Mouse (Mus musculus) heart, postnatal 14 days (tissue): Measurements from ENCODE around the gene Gadd45b. TPM values are rescaled to one million over a fixed set of nuclear protein-coding genes. Genes with fewer than 3 reads are reported as not detected.
A peak's percentile ranks its signal among the peaks of the same experiment; 100 is the strongest.

ENCODE experiments used
- DNase-seq, 2 experiments: peaks; one replicate each; pipeline ENCODE4 v3.0.0; 2021 to 2022
- intact Hi-C: fragments of 180-260 bp; cut with DNase I; formaldehyde crosslinking; loops from one replicate; pipeline ENCODE4 v1.15.1; 2025
- total RNA-seq, 2 experiments: library from RNA; stranded (reverse); gene quantifications; 2 replicates each; pipeline ENCODE4 v1.2.3; 2021

Gadd45b gene
- total RNA-seq, 2 experiments from 2014 or later: 13.6 to 17.2 TPM

DNA sequence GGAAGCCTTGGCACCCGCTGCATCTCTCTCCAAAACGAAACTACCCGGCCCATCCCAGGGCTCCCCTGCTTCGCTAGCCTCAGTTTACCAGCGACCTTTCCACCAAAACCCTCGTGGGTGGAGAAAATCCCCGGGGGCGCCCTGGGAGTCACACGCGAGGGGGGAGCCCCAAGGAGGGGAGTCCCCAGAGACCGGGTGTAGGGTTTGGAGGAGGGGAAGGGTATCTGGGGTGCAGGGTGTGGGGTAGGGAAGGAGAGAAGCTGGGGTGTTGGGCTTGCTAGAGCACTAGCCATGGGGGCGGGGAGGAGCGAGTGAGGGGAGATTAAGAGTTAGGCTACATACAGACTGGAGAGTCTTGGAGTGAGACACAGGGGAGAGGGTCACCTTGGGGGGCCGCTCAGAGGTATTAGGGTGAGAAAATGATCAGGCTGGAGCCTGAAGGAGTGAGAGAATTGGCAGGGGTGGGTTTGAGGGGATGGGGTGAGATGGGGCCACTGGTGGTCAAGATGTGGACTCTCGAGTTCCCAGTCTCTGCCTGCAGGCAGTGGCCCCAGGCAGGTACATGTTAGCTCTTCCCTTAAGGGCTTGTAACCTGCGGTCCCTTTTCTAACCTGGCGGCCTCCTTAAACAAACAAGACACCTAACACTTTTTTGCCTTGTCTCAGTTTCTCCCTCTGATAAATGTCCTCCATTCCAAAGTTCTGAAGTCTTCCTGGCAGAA is 3.0 kb downstream of the Gadd45b start:
- intact Hi-C loops: no loop called here
- no peak for DNase-seq

DNA sequence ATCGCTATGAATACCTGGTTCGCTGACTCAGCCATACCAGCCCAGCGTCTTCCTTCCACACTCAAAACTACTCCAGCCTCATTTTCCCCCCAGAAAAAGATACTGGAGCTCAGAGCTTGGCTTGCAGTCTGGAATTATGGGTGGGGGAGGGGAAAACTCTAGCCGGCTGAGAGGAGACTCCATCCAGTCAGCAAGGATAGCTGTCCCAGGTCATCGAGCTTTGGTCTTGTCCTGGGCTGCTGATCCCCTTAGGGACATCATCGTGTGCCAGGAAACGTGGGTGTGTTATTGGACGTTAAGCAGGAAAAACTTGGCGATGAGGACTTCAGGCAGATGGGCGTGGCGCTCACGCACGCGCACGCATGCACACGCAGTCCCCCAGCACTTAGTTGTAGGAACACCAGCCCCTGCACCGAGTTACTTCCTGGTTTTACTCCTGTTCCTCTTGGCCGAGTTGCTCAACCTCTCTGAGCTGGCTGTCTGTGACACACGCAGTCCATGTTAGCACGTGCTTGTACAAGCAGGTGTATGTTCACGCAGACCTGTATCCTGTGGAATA is 3.6 kb downstream of the Gadd45b start:
- DNase-seq: peak; percentile 48 to 63
- intact Hi-C loops: no loop called here

DNA sequence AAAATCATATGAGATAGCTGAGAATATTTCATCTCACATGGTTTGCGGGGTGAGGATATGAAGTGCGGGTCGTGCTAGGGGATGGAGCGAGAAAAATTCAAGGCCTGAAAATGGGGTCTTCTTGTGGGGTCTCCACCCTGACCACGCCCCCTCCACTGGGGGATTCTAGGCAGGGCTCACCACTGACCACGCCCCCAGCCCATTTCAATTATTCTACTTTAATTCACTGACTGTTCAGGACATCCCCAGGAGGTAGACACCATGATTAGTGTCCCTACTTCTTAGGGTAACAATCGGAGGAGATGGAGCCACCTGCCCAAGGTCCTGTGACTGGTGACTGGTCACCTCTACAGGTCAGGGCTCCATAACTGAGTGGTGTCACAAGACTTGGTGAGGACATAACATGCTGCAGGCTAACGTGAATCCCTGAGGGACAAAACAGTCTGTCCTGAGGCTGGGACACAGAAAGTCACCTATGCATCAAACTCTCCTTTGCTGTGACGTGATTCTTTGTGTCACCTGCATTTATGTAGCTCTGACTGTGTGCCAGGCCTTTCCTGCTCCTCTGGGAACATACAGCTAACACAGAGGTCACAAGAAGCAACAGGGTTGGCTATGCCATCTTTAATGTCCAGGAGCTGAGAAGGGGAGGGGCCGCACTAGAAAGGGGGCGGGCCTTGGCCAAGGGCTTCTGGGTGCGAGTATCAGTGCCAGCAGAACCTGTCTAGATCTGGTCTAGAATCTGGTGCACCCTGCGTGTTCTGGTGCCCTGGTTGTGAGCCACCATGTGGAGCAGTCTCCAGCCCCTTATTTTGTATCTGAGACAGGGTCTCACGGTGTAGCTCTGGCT is 4.5 kb downstream of the Gadd45b start:
- DNase-seq: no peak
- intact Hi-C loops: no loop called here

DNA sequence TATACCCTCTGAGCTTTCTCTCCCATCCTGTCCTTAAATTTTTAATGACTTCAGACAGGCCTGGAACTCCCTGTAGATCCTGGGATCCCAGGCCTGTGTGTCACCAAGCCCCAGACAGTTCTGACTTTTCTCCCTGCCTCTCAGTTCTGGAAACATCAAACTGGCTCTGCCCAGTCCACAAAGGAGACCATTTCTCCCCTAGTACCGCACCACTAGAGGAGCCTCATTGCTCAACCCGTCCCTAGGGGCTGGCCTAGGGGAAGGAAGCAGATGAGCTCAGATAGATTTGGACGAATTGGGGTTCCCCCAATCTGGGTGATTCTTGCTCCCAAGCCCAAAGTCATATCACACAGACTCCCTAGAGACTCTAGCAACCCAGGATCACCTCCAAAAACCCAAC is 5.4 kb downstream of the Gadd45b start:
- DNase-seq: peak in 1 of 2 experiments; percentile 51
- intact Hi-C loops: no loop called here

DNA sequence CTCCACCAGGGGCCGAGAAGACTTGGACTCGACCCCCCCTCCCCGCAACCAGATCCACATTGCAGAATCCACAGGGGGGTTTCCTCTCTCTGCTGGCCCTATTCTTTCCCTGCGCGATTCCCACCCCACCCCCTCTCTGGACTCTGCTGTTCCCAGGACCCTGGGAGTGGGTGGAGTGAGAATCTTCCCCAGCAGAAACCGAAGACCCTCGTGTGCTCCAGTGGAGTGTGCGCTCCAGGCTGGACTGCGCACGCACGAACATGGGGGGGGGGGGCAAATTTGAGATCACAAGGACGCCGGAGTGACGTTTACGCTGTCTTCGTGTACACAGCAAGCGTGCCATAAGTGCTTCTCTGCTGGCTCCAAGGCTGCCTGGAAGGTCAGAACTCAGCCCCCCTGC is 5.8 kb downstream of the Gadd45b start:
- intact Hi-C loops: no loop called here
- DNase-seq: no peak

DNA sequence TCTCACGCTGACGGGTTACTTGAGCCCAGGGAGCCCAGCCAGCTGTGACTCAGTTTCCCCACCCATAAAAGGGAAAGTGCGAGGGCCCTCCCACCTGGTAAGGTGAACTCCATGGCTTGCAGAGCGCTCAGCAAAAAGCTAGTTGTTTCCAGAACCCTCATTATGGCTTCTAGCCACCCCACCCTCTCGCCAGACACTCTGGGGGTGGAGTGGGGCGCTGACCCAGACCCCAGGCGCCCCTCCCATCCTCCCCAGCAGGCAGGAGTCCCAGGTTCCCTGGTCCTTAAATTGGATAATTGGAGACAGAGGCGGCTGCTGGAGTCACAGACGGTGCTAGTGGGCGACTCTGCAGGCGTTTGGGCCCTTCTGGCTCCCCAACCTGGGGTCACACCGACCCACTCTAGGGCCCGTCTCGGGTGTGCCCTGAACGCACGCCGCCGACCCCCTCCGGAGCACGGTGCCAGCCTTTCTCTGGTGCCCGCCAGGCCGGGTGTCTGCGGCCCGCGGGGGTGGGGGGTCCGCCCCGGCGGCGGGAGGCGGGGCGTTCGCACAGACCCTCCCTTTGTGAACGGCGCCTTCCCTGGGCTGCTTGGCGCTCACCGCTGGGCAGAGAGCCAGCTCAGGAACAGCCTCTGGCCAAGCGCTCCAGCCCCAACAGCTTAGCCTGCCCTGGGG is 6.4 kb downstream of the Gadd45b start:
- peak; percentile 84 to 87 for DNase-seq

DNA sequence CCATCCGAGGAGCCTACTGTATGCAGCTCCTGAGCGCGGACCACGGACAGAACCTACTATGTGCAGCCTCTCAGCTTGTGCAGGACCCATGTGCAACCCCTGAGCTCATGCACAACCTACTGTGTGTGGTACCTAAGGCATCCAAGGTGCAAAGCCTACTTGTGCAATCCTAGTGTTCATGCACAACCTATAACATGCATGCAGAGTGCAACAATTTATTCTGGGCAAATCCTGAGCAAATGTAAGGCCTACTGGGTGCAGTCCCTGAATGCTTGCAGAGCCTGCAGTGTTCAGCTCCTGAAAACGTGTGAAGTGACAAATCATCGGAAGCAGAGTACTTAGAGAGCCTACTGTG is 6.9 kb downstream of the Gadd45b start:
- intact Hi-C loops: no loop called here
- no peak for DNase-seq

More for the DNA sequence above, 6.4 kb downstream of the Gadd45b start:
- intact Hi-C loops: no loop called here

DNA sequence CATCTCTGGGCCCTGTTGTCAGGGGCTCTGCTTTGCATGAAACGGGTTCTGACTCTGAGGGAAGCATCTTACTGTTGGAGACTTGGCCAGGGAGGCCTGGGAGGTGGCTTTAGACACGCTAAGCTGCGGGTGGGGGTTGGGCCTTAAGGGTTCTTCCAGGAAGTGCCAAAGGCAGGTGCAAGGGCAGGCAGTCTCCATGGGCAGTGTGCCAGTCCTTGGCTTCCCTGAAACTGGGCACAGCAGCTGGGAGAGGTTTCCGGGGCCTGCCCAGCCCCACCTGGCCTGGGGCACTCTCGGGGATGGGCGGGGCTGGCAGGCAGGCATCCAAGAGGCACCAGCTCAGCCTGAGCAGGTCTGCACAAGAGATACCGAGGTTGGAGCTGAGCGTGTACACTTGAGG is 7.8 kb downstream of the Gadd45b start:
- intact Hi-C loops: no loop called here
- DNase-seq: peak; percentile 62 to 73

DNA sequence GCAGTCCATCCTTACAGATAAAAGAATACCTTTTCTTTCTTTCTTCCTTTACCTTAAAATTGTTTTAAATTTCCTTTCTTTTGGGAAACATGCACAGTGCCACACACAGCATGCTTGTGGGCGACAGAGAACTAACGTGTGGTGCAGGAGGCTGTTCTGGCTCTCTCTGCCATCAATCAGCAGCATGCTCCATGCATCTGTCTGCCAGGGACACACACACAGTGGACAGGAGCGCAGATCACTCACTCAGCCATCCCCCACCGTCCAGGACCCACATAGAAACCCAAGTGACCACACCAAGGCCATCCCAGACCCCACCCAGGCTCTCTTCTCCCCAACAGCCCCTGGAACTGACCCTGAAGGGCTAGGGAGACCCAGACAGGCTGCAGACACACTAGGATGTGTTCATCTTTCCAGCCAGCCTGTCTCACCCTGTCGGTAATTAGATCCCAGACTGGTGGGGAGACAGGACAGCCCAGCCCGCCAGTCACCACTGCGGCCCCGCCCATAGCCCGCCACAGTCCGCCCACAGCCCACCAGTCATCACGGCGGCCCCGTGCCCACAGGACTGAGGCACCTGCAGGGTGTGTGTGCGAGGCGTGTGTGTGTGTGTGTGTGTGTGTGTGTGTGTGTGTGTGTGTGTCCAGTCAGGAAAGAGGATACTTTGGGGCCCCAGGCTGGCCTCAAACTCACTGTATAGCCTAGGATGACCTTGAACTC is 9.1 kb downstream of the Gadd45b start:
- no peak for DNase-seq
- intact Hi-C loops: no loop called here

DNA sequence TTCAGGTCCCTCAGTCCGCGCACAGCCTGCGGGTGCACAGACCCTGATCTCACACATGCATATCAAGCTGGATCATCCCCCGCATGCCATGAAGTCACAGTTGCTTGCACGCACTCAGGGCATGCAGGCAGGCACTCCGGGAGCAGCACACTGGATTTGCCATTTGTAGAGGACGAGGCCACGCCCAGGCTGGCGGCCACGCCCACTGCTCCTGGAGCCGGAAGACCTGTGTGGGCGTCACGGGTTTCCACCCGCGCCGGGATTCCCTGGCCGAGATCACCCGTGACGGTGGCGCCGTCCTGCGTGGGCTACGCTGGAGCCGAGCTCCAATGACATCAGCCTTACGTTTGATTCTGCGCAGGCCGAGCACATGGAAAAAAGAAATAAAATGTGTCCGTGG is 9.8 kb downstream of the Gadd45b start:
- peak; percentile 82 to 87 for DNase-seq
- intact Hi-C loops: no loop called here

DNA sequence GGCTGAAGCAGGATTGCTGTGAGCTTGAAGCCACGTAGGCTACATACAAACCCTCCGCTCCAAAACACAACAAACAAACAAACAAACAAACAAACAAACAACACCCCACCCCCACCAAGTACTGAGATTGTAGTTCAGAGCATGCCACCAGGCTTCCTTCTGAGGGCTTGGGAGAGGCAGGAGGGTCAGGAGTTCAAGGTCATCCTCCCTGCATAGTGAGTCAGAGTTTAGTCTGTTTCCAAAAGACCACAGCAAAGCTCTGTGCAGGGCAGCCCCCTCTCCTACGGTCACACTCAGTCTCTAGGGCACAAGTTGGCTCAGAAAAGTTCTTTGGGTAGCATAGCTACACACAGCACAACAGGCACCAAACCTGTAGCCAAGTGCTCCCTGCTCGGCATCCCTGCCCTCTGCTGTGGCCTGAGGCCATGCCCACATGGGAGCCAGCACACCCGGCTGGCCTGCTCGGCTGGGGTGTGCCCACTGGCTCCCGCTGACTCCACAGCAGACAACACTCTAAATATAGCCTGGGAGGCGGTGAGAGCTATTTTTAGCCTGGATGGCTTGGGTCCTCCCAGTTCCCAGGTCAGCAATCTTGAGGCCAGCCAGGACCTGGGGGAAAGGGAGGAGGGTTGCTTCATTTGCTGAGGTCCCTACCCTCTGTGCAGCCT is 10.6 kb downstream of the Gadd45b start:
- peak; percentile 76 to 83 for DNase-seq
- intact Hi-C loops: no loop called here

DNA sequence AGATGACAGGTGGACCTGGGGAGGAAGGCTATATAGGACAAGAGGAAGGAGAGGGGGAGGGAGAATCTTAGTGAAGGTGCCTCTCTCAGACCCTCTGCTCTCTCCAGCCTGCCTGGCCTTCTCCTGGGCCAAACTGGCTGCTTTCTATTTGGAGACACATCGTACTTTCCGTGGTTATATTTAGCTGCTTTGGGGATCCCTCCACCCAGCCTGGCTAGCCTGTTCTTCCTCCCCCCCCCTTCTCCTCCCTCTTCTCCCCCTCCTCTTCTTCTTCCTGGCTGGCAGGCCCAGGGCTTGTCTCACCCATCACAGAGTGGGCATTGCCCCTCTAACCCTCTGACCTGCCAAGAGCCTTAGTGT is 11.1 kb downstream of the Gadd45b start:
- intact Hi-C loops: no loop called here

DNA sequence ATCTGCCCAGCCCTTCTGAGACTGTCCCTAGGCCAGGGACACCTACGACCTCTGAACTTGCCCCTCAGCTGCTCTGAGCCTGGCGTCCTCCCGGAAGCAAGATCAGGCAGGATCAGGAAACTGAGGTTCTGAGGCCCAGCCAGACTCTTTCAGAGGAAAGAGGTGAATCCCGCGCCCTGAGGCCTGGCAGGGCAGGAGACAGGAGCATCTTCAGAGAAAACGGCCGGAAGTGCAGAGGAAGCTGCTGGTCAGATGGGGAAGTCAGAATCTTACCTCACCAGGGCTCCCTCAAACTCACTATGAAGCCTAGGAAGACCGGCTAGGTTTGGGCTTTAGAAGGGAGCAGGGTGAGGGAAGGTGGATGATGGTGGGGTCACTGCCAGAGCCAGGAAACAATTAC is 13.0 kb downstream of the Gadd45b start:
- DNase-seq: no peak
- intact Hi-C loops: no loop called here

More for the DNA sequence above, 11.1 kb downstream of the Gadd45b start:
- no peak for DNase-seq

DNA sequence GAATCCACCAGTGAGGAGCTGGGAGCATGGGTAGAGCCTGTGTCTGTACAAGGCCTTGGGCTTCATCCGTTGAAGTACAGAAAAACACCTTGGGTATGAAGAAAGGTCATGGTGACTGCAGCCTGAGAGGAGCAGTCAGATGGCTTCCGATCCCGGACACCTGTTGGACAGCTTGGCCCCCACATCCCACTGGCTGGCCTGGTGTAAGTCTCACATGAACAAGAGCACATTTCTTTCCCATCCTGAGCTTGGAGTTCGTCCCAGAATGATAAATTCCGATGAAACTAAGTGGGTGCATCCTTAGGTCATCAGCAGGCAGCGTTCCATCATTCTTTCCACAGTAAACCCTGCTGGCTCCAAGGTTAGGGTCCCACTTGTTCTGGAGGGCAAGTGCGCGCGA is 13.8 kb downstream of the Gadd45b start:
- DNase-seq: no peak
- intact Hi-C loops: no loop called here

DNA sequence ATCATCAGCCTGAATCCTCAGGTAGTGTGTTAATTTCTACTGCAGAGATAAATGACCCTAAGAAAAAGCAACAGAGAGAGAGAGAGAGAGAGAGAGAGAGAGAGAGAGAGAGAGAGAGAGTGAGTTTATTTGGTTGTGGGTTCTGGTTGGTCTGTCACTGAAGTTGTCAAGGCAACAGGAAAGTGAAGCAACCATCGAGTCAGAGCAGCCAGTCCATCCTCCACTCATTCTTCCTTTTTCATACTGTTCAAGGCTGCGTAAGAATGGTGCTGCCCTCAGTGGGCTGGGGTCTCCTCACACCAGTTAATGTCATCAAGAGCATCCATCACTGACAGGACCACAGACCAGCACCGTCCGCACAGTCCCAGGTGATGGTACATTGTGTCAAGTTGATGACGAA is 14.4 kb downstream of the Gadd45b start:
- intact Hi-C loops: no loop called here
- DNase-seq: no peak

DNA sequence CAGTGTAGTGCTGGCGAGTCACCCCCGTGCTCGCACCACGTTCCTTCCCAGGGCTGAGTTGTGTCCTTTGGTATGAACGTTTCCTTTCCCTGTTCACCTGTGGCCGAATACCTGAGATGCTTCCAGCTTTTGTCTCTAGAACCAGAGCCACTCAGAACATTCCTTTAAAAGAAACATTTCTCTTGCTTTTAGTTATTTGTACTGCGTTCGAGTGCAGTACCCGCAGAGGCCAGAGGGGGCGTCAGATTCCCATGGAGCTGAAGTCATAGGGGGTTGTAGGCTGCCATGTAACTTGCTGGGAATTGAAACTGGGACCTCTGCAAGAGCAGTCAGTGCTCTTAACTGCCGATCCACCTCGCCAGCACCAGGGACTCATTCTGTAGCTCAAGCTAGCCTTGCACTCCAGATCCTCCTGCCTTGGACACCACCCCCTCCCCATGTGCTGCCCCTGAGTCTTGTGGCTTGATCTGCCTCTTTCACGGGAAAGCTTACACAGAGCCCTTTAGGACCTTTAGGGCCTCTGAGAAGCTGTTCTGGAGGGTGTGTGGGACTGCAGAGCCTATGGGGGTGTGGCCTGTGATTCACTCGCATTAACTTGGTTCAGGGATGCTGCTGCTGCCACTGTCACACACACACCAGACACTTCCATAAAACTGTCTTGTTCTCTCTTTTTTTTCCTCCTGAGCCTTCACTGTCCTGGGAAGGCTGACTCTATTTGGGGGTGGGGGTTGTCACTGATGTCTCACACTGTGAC is 17.0 kb downstream of the Gadd45b start:
- DNase-seq: no peak
- intact Hi-C loops: no loop called here

DNA sequence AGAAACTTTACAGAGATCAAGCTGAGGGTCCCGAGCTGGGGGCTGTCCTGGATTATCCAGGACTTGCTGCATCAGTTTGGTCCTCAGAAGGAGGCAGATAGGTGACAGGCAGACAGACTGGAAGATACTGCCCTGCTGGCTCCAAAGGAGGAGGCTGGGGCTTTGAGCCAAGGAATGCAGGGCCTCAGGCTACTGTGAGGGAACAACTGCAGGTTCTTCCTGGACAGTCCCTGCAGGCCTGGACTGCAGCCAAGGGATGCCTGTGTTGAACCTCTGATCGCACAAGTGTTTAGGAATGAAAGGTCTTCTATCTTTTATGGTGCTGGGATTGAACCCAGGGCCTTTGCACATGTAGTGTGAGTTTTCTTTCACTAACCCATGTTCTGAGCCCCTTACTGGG is 17.9 kb downstream of the Gadd45b start:
- intact Hi-C loops: no loop called here
- DNase-seq: peak; percentile 59 to 65

DNA sequence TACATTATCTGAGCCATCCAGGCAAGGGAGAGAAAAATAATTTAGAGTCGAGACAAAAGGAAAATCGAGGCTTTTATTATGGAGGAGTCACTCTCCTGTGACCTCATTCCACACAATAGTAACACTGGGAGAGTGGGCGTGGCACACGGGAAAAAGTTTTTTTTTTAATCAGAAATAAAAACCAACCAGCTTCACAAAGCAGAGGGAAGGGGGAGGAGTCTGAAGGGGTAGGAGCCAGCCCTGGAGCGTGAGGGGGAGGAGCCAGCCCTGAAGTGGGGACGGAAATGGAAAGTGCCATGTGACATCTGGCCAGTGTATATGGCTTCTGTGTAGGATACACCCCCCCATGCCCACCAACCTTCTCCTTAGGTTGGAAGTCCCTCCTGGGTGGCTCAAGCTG is 18.7 kb downstream of the Gadd45b start:
- no peak for DNase-seq
- intact Hi-C loops: no loop called here

DNA sequence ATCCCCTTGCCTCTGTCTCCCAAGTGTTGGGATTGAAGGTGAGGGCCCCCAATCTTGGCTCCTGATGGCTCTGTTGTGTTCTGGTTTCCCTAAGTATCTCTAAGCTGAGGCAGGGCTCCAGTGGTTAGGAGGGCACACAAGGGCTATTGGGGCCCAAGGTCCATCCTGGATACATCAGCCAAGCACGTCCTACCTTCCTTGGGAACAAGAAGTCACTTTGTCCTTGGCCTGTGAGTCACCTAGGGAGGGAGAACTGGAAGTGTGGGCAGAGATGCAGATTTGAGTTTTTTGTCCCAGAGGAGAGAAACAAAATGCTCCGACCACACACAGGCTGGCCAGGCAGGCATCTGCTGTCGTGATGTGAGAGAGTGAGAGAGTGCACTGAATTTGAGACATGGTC is 19.2 kb downstream of the Gadd45b start:
- intact Hi-C loops: no loop called here
- no peak for DNase-seq
